Mouse (Mus musculus): ENCODE data around the gene Il4i1. TPM values are rescaled to one million over a fixed set of nuclear protein-coding genes. Genes with fewer than 3 reads are reported as not detected.
"Not testable (repeated sequence)": the region's sequence is repeated elsewhere in the genome, so short reads cannot be mapped to it uniquely, and the experiment has no call there.

Il4i1 gene
- polyA plus RNA-seq, 1 experiment from 2014 or later: 1.7 TPM

- H3K9me3 ChIP-seq: no peaks in the 10 kb centered on the region
- 90% methylated on average over 11 of the region's 11 CpGs for WGBS
- H3K4me1 ChIP-seq: peaks cover 60% of the 10 kb centered on the region
- H3K27me3 ChIP-seq (ENCODE audit: poor library complexity, severe bottlenecking): no peaks in the 10 kb centered on the region
- no peak for DNase-seq (ENCODE audit: extremely low spot score, low spot score)
- H3K27ac ChIP-seq: no peak overlapping the region
- H3K36me3 ChIP-seq (replicated peaks): peaks cover 89% of the 10 kb centered on the region
- H3K4me3 ChIP-seq: peak overlapping the region; percentile 19
Observed at GRCm38 (mm10) chr7:44863982-44864494, 47.9 kb downstream of the Il4i1 start.

- Histone ChIP-seq H3K36me3 (replicated peaks) (peaks cover 86% of the 10 kb centered on the region), H3K9me3 (no peaks in the 10 kb centered on the region), H3K4me1 (peaks cover 61% of the 10 kb centered on the region), H3K27me3 (ENCODE audit: poor library complexity, severe bottlenecking) (no peaks in the 10 kb centered on the region), H3K27ac (no peak overlapping the region), H3K4me3 (peak overlapping the region; percentile 19)
- WGBS: 91% methylated on average over 24 of the region's 24 CpGs
- DNase-seq (ENCODE audit: extremely low spot score, low spot score): no peak
Observed at GRCm38 (mm10) chr7:44864595-44865542, 48.7 kb downstream of the Il4i1 start.

GRCm38 (mm10) chr7:44866276-44867009 is 50.3 kb downstream of the Il4i1 start:
- peak overlapping the region; percentile 72 for H3K4me3 ChIP-seq
- 80% methylated on average over 15 of the region's 15 CpGs for WGBS
- H3K36me3 ChIP-seq (replicated peaks): peaks cover 70% of the 10 kb centered on the region
- H3K4me1 ChIP-seq: peaks cover 61% of the 10 kb centered on the region
- H3K27ac ChIP-seq: peak overlapping the region; percentile 96; the same call in 1 of the 2 replicates
- no peaks in the 10 kb centered on the region for H3K9me3 ChIP-seq
- DNase-seq (ENCODE audit: extremely low spot score, low spot score): no peak
- H3K27me3 ChIP-seq (ENCODE audit: poor library complexity, severe bottlenecking): no peaks in the 10 kb centered on the region

GRCm38 (mm10) chr7:44867010-44867702 is 51.0 kb downstream of the Il4i1 start:
- no peaks in the 10 kb centered on the region for H3K27me3 ChIP-seq (ENCODE audit: poor library complexity, severe bottlenecking)
- H3K9me3 ChIP-seq: no peaks in the 10 kb centered on the region
- peak overlapping the region; percentile 72 for H3K4me3 ChIP-seq
- WGBS: 86% methylated on average over 19 of the region's 19 CpGs
- H3K36me3 ChIP-seq (replicated peaks): peaks cover 63% of the 10 kb centered on the region
- H3K27ac ChIP-seq: peak overlapping the region; percentile 96; the same call in 1 of the 2 replicates
- DNase-seq (ENCODE audit: extremely low spot score, low spot score): no peak
- H3K4me1 ChIP-seq: peaks cover 59% of the 10 kb centered on the region

- peak overlapping the region; percentile 72 for H3K4me3 ChIP-seq
- no peak for DNase-seq (ENCODE audit: extremely low spot score, low spot score)
- H3K4me1 ChIP-seq: peaks cover 59% of the 10 kb centered on the region
- H3K9me3 ChIP-seq: no peaks in the 10 kb centered on the region
- peak overlapping the region; percentile 96 for H3K27ac ChIP-seq
- no peaks in the 10 kb centered on the region for H3K27me3 ChIP-seq (ENCODE audit: poor library complexity, severe bottlenecking)
- peaks cover 56% of the 10 kb centered on the region for H3K36me3 ChIP-seq (replicated peaks)
- 68% methylated on average over 9 of the region's 9 CpGs for WGBS
Observed at GRCm38 (mm10) chr7:44867802-44868201, 51.6 kb downstream of the Il4i1 start.

- no peak for DNase-seq (ENCODE audit: extremely low spot score, low spot score)
- WGBS: 9% methylated on average over 16 of the region's 16 CpGs
- Histone ChIP-seq H3K9me3 (no peaks in the 10 kb centered on the region), H3K27ac (peak overlapping the region; percentile 96), H3K4me1 (peaks cover 63% of the 10 kb centered on the region), H3K36me3 (replicated peaks) (peaks cover 50% of the 10 kb centered on the region), H3K27me3 (ENCODE audit: poor library complexity, severe bottlenecking) (no peaks in the 10 kb centered on the region), H3K4me3 (peak overlapping the region; percentile 72)
Observed at GRCm38 (mm10) chr7:44868465-44868864, 52.3 kb downstream of the Il4i1 start.

GRCm38 (mm10) chr7:44868919-44869696 is 52.9 kb downstream of the Il4i1 start:
- H3K27ac ChIP-seq: peak overlapping the region; percentile 96
- H3K4me3 ChIP-seq: peak overlapping the region; percentile 72
- H3K4me1 ChIP-seq: peaks cover 66% of the 10 kb centered on the region
- peaks cover 43% of the 10 kb centered on the region for H3K36me3 ChIP-seq (replicated peaks)
- H3K27me3 ChIP-seq (ENCODE audit: poor library complexity, severe bottlenecking): no peaks in the 10 kb centered on the region
- under 1% methylated on average over 92 of the region's 108 CpGs for WGBS
- H3K9me3 ChIP-seq: no peaks in the 10 kb centered on the region
- DNase-seq (ENCODE audit: extremely low spot score, low spot score): peak; percentile 76

GRCm38 (mm10) chr7:44869697-44870528 is 53.7 kb downstream of the Il4i1 start, which contains the start of gene Ptov1:
Ptov1 (minus strand) TSS chr7:44869788.
- WGBS: 13% methylated on average over 29 of the region's 29 CpGs
- peaks cover 60% of the 10 kb centered on the region for H3K4me1 ChIP-seq
- DNase-seq (ENCODE audit: extremely low spot score, low spot score): peak; percentile 96

GRCm38 (mm10) chr7:44870614-44871013 is 54.4 kb downstream of the Il4i1 start:
- peak overlapping the region; percentile 72 for H3K4me3 ChIP-seq
- H3K4me1 ChIP-seq: peaks cover 53% of the 10 kb centered on the region
- no peaks in the 10 kb centered on the region for H3K9me3 ChIP-seq
- H3K27ac ChIP-seq: peak overlapping the region; percentile 96
- H3K27me3 ChIP-seq (ENCODE audit: poor library complexity, severe bottlenecking): no peaks in the 10 kb centered on the region
- peaks cover 33% of the 10 kb centered on the region for H3K36me3 ChIP-seq (replicated peaks)
- WGBS: 81% methylated on average over 6 of the region's 6 CpGs
- DNase-seq (ENCODE audit: extremely low spot score, low spot score): no peak

More at GRCm38 (mm10) chr7:44869697-44870528, 53.7 kb downstream of the Il4i1 start, which contains the start of gene Ptov1:
- H3K27me3 ChIP-seq (ENCODE audit: poor library complexity, severe bottlenecking): no peaks in the 10 kb centered on the region
- peaks cover 35% of the 10 kb centered on the region for H3K36me3 ChIP-seq (replicated peaks)
- no peaks in the 10 kb centered on the region for H3K9me3 ChIP-seq
- H3K4me3 ChIP-seq: peak within 1 kb of the TSS; percentile 72
- H3K27ac ChIP-seq: peak within 1 kb of the TSS; percentile 96

GRCm38 (mm10) chr7:44871181-44871580 is 55.0 kb downstream of the Il4i1 start:
- 74% methylated on average over 1 of the region's 1 CpGs for WGBS
- Histone ChIP-seq H3K4me1 (peaks cover 48% of the 10 kb centered on the region), H3K36me3 (replicated peaks) (peaks cover 33% of the 10 kb centered on the region), H3K4me3 (no peak overlapping the region), H3K27me3 (ENCODE audit: poor library complexity, severe bottlenecking) (no peaks in the 10 kb centered on the region), H3K27ac (no peak overlapping the region), H3K9me3 (no peaks in the 10 kb centered on the region)
- DNase-seq (ENCODE audit: extremely low spot score, low spot score): no peak

- H3K4me1 ChIP-seq: peaks cover 42% of the 10 kb centered on the region
- H3K27ac ChIP-seq; DNase-seq (ENCODE audit: extremely low spot score, low spot score); H3K9me3 ChIP-seq; H3K27me3 ChIP-seq (ENCODE audit: poor library complexity, severe bottlenecking); H3K4me3 ChIP-seq: not testable (repeated sequence)
- peaks cover 33% of the 10 kb centered on the region for H3K36me3 ChIP-seq (replicated peaks)
- WGBS: 88% methylated on average over 2 of the region's 2 CpGs
Observed at GRCm38 (mm10) chr7:44871774-44872173, 55.6 kb downstream of the Il4i1 start.

Data from forebrain, embryonic 10.5 days (tissue).